Mouse (Mus musculus) central nervous system, embryonic 14 days (tissue): ENCODE results near the gene Pglyrp3. TPM values are rescaled to one million over a fixed set of nuclear protein-coding genes. Genes with fewer than 3 reads are reported as not detected.

Experiments used
- polyA plus RNA-seq: library from polyadenylated mRNA; depleted of rRNA; stranded (reverse); fragments of >200 nt; gene quantifications from 2 replicates; pipeline ENCODE4 v1.2.3, GENCODE M21; 2012; rRNA removed

Pglyrp3 gene
- polyA plus RNA-seq = 0.15 TPM in 1 of 2 replicates, not detected in the other

DNA sequence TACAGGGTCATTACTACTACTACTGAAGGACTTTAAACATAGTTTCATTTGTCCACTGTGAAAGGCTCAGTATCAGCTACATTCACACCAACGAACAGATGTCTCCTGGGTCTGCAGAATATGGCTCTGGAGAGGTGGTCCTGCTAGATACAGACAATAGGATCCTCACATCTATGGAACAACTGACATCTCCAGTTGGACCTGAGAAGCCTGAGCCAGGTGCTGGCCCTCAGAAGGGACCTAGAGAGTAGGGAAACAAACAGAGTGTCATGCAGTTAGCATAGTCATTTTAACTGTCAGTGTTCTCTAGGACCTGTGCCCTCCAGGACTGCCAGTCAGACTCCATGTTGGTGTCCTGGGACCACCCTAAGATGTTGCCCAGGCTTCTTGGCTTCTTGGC lies at the start of gene Pglyrp3:
Pglyrp3 (plus strand) TSS at position 301 of the 400 bp plus-strand sequence.

Other genes with a start within 250 kb of the Pglyrp3 start
- 3.9 and 6.2 TPM in 2 replicates for gene Lor, start 68.6 kb downstream of the Pglyrp3 start, polyA plus RNA-seq
- not detected in 2 replicates for gene Prr9, start 109.4 kb downstream of the Pglyrp3 start, polyA plus RNA-seq
- gene Lelp1, start 128.2 kb downstream of the Pglyrp3 start, polyA plus RNA-seq = not detected in 2 replicates
- 0.08 TPM in 1 of 2 replicates, not detected in the other for gene Sprr2a1, start 201.2 kb downstream of the Pglyrp3 start, polyA plus RNA-seq
- 0.95 and 5.4 TPM in 2 replicates for gene Sprr2a2, start 201.3 kb downstream of the Pglyrp3 start, polyA plus RNA-seq